Mouse (Mus musculus): ENCODE results near the gene Sh2d3c. TPM values are rescaled to one million over a fixed set of nuclear protein-coding genes. Genes with fewer than 3 reads are reported as not detected.

The Sh2d3c gene
- polyA plus RNA-seq, 1 experiment from 2014 or later, result 3.6 TPM

DNA sequence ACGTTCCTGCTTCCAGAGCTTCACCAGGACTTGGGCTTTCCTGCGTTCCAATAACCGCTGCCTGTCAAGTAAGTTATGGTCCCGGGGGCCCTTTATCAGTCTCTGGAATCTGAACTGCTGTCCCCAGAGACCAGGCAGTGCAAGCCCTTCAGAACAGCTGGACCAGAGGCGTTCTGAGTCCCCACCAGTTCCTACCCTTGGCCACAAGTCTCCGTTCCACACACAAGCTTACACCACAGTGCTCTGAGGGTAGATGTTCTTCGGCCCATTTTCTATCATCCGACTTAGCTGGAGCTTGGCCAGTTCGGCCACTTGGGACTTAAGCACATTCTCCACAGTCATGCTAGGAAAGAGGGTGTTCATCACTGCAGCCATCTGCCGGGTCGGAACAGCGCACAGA lies 46.4 kb downstream of the Sh2d3c start:
- CTCF ChIA-PET, result interaction anchor here (0.8 kb wide), 1 partner anchor 10 kb away, joined by 3 read pairs; the partner anchor contains the start of gene Tor2a
- in situ Hi-C loops (cut with MboI; ENCODE audit: low pct_unique_long_range_greater_than_20kb), result no loop called here
- TF ChIP-seq CTCF (IDR thresholded peaks at IDR 0.05), result no peak
- H3K27me3 ChIP-seq, result no peaks in the 10 kb centered on the region
- ATAC-seq, result no peak
- DNase-seq (ENCODE audit: low read depth, low spot score), result no peak
- POLR2A ChIA-PET, result no interaction called here

DNA sequence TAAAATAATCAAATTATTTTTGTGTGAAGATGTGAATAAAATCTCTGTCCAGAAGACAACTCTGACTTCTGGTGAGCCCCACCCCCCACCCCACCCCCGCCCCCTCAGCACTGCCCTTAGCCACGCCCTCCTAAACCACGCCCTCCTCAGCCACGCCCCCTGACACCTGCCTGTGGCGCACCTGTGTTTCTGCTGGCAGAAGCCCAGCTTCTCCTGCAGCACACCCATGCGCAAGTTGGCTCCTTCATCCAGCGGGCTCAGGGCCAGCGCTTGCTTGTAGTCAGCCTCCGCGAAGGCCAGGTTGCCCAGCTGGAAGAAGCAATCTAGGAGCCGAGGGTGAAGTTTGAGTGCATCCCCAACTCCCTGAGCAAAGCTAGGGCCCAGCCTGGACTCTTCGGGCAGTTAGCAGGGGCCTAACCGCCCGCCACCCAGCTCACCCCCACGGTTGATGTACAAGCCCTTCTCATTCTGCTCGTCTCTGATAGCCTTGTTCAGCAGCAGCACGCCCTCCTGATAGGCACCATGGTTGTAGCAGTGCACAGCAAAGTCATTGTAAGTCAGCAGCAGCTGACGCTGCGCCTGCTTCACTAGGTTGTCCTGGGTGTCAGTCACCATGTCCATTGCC lies 47.9 kb downstream of the Sh2d3c start:
- H3K27me3 ChIP-seq, result no peaks in the 10 kb centered on the region
- DNase-seq (ENCODE audit: low read depth, low spot score), result no peak
- in situ Hi-C loops (cut with MboI; ENCODE audit: low pct_unique_long_range_greater_than_20kb), result no loop called here
- TF ChIP-seq CTCF (IDR thresholded peaks at IDR 0.05), result no peak
- POLR2A ChIA-PET, result no interaction called here
- CTCF ChIA-PET, result no interaction called here
- ATAC-seq, result no peak

GRCm38 (mm10) chr2:32769327-32770085 lies 48.7 kb downstream of the Sh2d3c start:
- ChIA-PET POLR2A (no interaction called here), CTCF (no interaction called here)
- no peaks in the 10 kb centered on the region for H3K27me3 ChIP-seq
- ATAC-seq, result no peak
- in situ Hi-C loops (cut with MboI; ENCODE audit: low pct_unique_long_range_greater_than_20kb), result loop anchor here (10.0 kb wide), 1 partner anchor 165 kb away; no protein-coding TSS in a partner anchor
- no peak for TF ChIP-seq CTCF (IDR thresholded peaks at IDR 0.05)
- DNase-seq (ENCODE audit: low read depth, low spot score), result no peak

DNA sequence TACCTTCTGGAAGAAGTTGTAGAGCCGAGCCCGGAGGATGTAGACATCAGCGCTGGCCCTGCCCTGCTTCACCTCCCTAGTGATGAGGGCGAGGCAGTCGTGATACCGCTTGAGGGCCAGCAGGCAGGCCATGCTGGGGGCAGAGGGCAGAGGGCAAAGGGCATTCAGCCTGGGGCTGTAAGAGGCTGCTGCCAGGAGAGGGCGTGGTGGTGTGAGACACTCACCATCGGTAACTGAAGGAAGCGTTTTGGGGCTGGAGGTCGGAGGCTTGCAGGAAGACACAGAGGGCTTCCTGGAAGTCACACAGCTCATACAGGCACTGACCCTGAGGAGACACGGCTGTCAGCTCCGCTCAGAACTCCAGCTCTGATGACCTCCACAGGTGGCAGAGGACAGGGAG lies 51.0 kb downstream of the Sh2d3c start:
- in situ Hi-C loops (cut with MboI; ENCODE audit: low pct_unique_long_range_greater_than_20kb), result loop anchor here (10.0 kb wide), 1 partner anchor 163 kb away; no protein-coding TSS in a partner anchor
- no peak for ATAC-seq
- ChIA-PET CTCF (no interaction called here), POLR2A (interaction anchor here (0.7 kb wide), 1 partner anchor 10 kb away, joined by 3 read pairs; no protein-coding TSS in a partner anchor)
- no peaks in the 10 kb centered on the region for H3K27me3 ChIP-seq
- no peak for DNase-seq (ENCODE audit: low read depth, low spot score)
- TF ChIP-seq CTCF (IDR thresholded peaks at IDR 0.05), result no peak

DNA sequence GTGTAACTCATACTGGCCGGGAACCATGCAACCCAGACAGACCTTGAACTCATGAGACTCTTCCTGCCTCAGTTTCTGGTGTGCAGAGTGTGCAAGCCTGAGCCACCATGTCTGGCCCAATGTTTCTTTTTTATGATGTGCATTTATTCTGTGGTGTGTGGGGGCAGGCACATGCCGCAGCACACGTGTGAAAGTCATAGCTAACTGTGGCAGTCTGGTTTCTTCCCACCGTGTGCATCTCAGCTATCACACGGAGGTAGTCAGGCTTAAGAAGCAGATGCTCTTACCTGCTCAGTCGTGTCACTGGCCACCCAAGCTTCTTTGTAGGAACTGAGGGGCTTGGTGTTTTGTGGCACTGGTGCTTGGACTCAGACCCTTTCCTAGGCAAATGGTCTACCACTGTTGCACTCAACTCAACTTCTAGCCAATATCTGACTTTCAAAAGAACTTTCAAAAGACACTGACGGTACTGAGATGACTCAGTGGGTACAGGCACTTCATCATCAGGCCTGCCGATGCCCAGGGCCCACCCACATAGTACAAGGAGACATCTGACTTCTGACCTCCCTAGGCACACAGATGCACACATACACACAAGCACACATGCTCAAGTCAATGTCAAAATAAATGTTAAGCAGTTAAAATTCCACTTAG lies 51.9 kb downstream of the Sh2d3c start:
- DNase-seq (ENCODE audit: low read depth, low spot score) (no peak), ATAC-seq (no peak)
- ChIA-PET CTCF (no interaction called here), POLR2A (no interaction called here)
- TF ChIP-seq CTCF (IDR thresholded peaks at IDR 0.05), result no peak
- H3K27me3 ChIP-seq, result no peaks in the 10 kb centered on the region
- in situ Hi-C loops (cut with MboI; ENCODE audit: low pct_unique_long_range_greater_than_20kb), result loop anchor here (10.0 kb wide), 1 partner anchor 162 kb away; no protein-coding TSS in a partner anchor

DNA sequence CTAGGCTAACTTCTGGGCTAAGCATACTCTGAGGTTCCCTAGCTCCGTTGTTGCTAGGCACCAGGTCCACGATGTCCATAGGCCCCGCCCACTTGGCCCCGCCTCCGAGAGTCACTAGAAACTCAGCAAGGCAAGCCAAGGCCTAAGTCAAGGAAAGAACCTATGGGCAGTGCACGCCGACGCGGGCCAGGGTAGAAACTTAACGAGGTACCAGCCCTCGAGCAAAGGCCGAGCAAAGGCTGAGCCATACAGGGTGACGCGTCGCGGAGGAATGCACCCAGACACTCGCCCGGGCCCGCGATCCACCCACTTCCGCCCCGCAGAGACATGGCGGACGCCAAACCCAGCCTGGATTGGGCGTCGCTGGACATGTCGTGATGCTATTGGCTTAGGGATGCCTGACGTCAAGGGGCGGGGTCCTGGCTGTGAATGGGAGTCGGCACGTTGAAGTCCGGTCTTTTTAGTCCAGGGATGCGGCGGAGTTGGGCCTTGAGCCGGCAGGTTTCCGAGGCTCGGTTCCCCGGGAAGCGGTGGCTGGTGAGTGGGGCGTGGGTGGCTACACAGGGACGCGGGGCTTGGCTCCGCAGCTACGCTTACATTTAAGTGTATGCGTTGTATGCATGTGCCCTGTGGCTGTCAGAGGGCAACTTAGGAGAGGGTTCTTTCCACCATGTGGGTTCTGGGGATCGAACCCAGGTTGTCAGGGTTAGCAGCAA lies 54.7 kb downstream of the Sh2d3c start, which contains the start of the genes Ttc16 and Ptrh1:
TSS of gene Ttc16 (minus strand) at position 275 of the 716 bp plus-strand sequence.
TSS of gene Ptrh1 (plus strand) at position 428 of the 716 bp plus-strand sequence.
- no peak for TF ChIP-seq CTCF (IDR thresholded peaks at IDR 0.05)

GRCm38 (mm10) chr2:32776192-32776591 lies 55.3 kb downstream of the Sh2d3c start:
- ATAC-seq (no peak), DNase-seq (ENCODE audit: low read depth, low spot score) (no peak)
- CTCF ChIA-PET, result interaction anchor here (0.8 kb wide), 1 partner anchor 62 kb away, joined by 4 read pairs; no protein-coding TSS in a partner anchor
- H3K27me3 ChIP-seq, result no peaks in the 10 kb centered on the region
- POLR2A ChIA-PET, result no interaction called here
- TF ChIP-seq CTCF (IDR thresholded peaks at IDR 0.05), result no peak
- in situ Hi-C loops (cut with MboI; ENCODE audit: low pct_unique_long_range_greater_than_20kb), result loop anchor here (10.0 kb wide), 1 partner anchor 159 kb away; no protein-coding TSS in a partner anchor

More for the DNA sequence above, 54.7 kb downstream of the Sh2d3c start, which contains the start of the genes Ttc16 and Ptrh1:
- ChIA-PET CTCF (interaction anchor here (1.1 to 1.5 kb wide), 2 partner anchors 8 to 12 kb away, joined by 3 read pairs; partner anchors contain the start of gene Cfap157), POLR2A (interaction anchor here (2.2 kb wide), 1 partner anchor 17 kb away, joined by 8 read pairs; no protein-coding TSS in a partner anchor)
- DNase-seq (ENCODE audit: low read depth, low spot score) (peak; percentile 80), ATAC-seq (peak; percentile 83)
- H3K27me3 ChIP-seq, result no peaks in the 10 kb centered on the region
- in situ Hi-C loops (cut with MboI; ENCODE audit: low pct_unique_long_range_greater_than_20kb), result loop anchor here (10.0 kb wide), 1 partner anchor 159 kb away; no protein-coding TSS in a partner anchor

GRCm38 (mm10) chr2:32778081-32778480 lies 57.2 kb downstream of the Sh2d3c start:
- ChIA-PET CTCF (interaction anchor here (1.0 kb wide), 1 partner anchor 43 kb away, joined by 3 read pairs; no protein-coding TSS in a partner anchor), POLR2A (no interaction called here)
- ATAC-seq (no peak), DNase-seq (ENCODE audit: low read depth, low spot score) (no peak)
- in situ Hi-C loops (cut with MboI; ENCODE audit: low pct_unique_long_range_greater_than_20kb), result loop anchor here (10.0 kb wide), 1 partner anchor 157 kb away; no protein-coding TSS in a partner anchor
- no peaks in the 10 kb centered on the region for H3K27me3 ChIP-seq
- no peak for TF ChIP-seq CTCF (IDR thresholded peaks at IDR 0.05)

DNA sequence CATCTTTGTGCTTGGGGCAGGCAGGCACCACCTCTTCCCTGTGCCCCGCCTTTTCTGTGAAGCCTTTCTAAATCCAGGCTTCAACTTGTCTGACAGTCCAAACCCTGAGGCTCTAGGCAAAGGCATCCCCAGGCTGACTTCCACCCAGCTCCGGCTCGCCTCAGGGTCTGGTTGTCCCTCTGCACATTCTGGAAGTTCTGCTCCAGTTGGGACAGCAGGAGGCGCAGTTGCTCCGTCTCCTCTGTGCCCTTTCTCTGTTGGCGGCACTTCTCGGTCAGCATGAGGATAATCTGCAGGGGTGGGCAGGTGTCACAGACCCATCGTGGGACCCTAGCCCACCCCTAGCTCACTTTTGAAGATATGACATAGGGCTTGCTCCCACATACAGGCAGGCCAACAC lies 58.3 kb downstream of the Sh2d3c start:
- no peak for ATAC-seq
- in situ Hi-C loops (cut with MboI; ENCODE audit: low pct_unique_long_range_greater_than_20kb), result loop anchor here (10.0 kb wide), 1 partner anchor 156 kb away; no protein-coding TSS in a partner anchor
- CTCF ChIA-PET, result interaction anchor here (0.9 to 1.5 kb wide), 2 partner anchors 15 to 149 kb away, joined by 3 to 6 read pairs; no protein-coding TSS in a partner anchor
- H3K27me3 ChIP-seq, result no peaks in the 10 kb centered on the region
- no peak for DNase-seq (ENCODE audit: low read depth, low spot score)
- TF ChIP-seq CTCF (IDR thresholded peaks at IDR 0.05), result no peak
- POLR2A ChIA-PET, result no interaction called here
